Mouse (Mus musculus): Measurements from ENCODE around the gene Tlr2.
"Not testable (repeated sequence)": the region's sequence is repeated elsewhere in the genome, so short reads cannot be mapped to it uniquely, and the experiment has no call there.

The Tlr2 gene

GRCm38 (mm10) chr3:83841095-83841850 is at the start of gene Tlr2:
Tlr2 (minus strand) TSS chr3:83841767.
- in situ Hi-C loops (cut with MboI, MseI) = no loop called here

- in situ Hi-C loops (cut with MboI, MseI) = no loop called here
Measured at GRCm38 (mm10) chr3:83885163-83885562, 43.6 kb upstream of the Tlr2 start.

- in situ Hi-C loops (cut with MboI, MseI) = not testable (repeated sequence)
Measured at GRCm38 (mm10) chr3:83879261-83880050, 37.9 kb upstream of the Tlr2 start.

- in situ Hi-C loops (cut with MboI, MseI) = no loop called here
Measured at GRCm38 (mm10) chr3:83878801-83879200, 37.2 kb upstream of the Tlr2 start.

- in situ Hi-C loops (cut with MboI, MseI) = no loop called here
Measured at GRCm38 (mm10) chr3:83876299-83876698, 34.7 kb upstream of the Tlr2 start.

- in situ Hi-C loops (cut with MboI, MseI) = not testable (repeated sequence)
Measured at GRCm38 (mm10) chr3:83875078-83875477, 33.5 kb upstream of the Tlr2 start.

- in situ Hi-C loops (cut with MboI, MseI) = not testable (repeated sequence)
Measured at GRCm38 (mm10) chr3:83872853-83873252, 31.3 kb upstream of the Tlr2 start.

- in situ Hi-C loops (cut with MboI, MseI) = not testable (repeated sequence)
Measured at GRCm38 (mm10) chr3:83871962-83872361, 30.4 kb upstream of the Tlr2 start.

- in situ Hi-C loops (cut with MboI, MseI) = not testable (repeated sequence)
Measured at GRCm38 (mm10) chr3:83871559-83871958, 30.0 kb upstream of the Tlr2 start.

GRCm38 (mm10) chr3:83869776-83870175 is 28.2 kb upstream of the Tlr2 start:
- in situ Hi-C loops (cut with MboI, MseI) = no loop called here

- in situ Hi-C loops (cut with MboI, MseI) = not testable (repeated sequence)
Measured at GRCm38 (mm10) chr3:83867026-83867425, 25.5 kb upstream of the Tlr2 start.

GRCm38 (mm10) chr3:83865216-83865615 is 23.6 kb upstream of the Tlr2 start:
- in situ Hi-C loops (cut with MboI, MseI) = no loop called here

GRCm38 (mm10) chr3:83864064-83864548 is 22.5 kb upstream of the Tlr2 start:
- in situ Hi-C loops (cut with MboI, MseI) = no loop called here

- in situ Hi-C loops (cut with MboI, MseI) = no loop called here
Measured at GRCm38 (mm10) chr3:83862956-83863355, 21.4 kb upstream of the Tlr2 start.

- in situ Hi-C loops (cut with MboI, MseI) = no loop called here
Measured at GRCm38 (mm10) chr3:83859595-83859994, 18.0 kb upstream of the Tlr2 start.

GRCm38 (mm10) chr3:83859071-83859470 is 17.5 kb upstream of the Tlr2 start:
- in situ Hi-C loops (cut with MboI, MseI) = no loop called here

GRCm38 (mm10) chr3:83857621-83858020 is 16.1 kb upstream of the Tlr2 start:
- in situ Hi-C loops (cut with MboI, MseI) = no loop called here

- in situ Hi-C loops (cut with MboI, MseI) = no loop called here
Measured at GRCm38 (mm10) chr3:83855643-83856042, 14.1 kb upstream of the Tlr2 start.

GRCm38 (mm10) chr3:83849341-83849740 is 7.8 kb upstream of the Tlr2 start:
- in situ Hi-C loops (cut with MboI, MseI) = no loop called here

- in situ Hi-C loops (cut with MboI, MseI) = no loop called here
Measured at GRCm38 (mm10) chr3:83844766-83845520, 3.4 kb upstream of the Tlr2 start.

GRCm38 (mm10) chr3:83839477-83839876 is 2.1 kb downstream of the Tlr2 start:
- in situ Hi-C loops (cut with MboI, MseI) = no loop called here

- in situ Hi-C loops (cut with MboI, MseI) = no loop called here
Measured at GRCm38 (mm10) chr3:83836685-83837084, 4.9 kb downstream of the Tlr2 start.

All from T-helper 1 cell (primary cell).